Mouse (Mus musculus): ENCODE results near the gene Dlk1. TPM values are rescaled to one million over a fixed set of nuclear protein-coding genes. Genes with fewer than 3 reads are reported as not detected.

Dlk1 gene
- polyA plus RNA-seq, 1 experiment from 2014 or later, result not detected

DNA sequence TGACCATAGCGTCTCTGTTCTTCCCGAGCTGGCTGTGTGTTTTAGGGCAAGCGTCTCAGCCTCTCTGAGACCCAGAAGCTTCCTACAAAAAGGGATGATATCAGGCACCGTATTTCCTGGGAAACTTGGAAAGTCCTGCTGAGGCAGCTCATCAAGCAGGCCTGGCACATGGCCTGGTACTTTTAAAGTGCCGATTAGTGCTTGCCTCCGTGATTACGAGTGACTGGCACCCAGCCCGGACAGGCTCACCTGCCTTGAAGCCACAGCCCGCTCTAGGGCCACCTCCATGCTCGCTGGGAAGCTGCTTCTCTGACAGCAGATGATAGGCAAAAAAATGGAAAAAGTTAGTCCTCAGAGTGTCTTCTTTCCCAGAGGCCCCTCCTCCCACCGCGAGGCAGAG, 32.6 kb upstream of the Dlk1 start:
- DNase-seq (ENCODE audit: low read depth, low spot score) (no peak), ATAC-seq (no peak)
- TF ChIP-seq CTCF (IDR thresholded peaks at IDR 0.05), result no peak
- POLR2A ChIA-PET, result no interaction called here
- in situ Hi-C loops (cut with MboI; ENCODE audit: low pct_unique_long_range_greater_than_20kb), result no loop called here
- no peaks in the 10 kb centered on the region for H3K27me3 ChIP-seq
- CTCF ChIA-PET, result no interaction called here

DNA sequence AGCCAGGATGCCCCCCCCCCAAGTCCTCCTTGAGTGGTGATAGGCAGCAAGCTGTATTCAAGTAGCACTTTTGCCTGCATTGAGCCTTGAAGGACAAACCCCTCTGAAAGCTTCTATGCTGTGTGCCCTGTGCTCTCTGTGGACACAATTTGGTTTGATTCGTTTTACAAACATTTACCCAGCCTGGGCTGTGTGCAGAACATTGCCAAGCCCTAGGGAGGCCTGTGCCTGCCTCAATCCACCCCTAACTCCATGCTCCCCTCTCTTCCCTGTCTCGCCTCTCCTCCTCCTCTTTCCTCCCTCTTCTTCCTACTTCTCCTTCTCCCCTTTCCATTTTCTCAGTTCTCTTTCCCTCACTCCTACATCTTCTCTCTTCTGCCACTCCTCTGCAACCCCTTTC, 29.5 kb upstream of the Dlk1 start:
- POLR2A ChIA-PET, result no interaction called here
- CTCF ChIA-PET, result no interaction called here
- in situ Hi-C loops (cut with MboI; ENCODE audit: low pct_unique_long_range_greater_than_20kb), result no loop called here
- ATAC-seq, result no peak
- H3K27me3 ChIP-seq, result no peaks in the 10 kb centered on the region
- no peak for DNase-seq (ENCODE audit: low read depth, low spot score)
- no peak for TF ChIP-seq CTCF (IDR thresholded peaks at IDR 0.05)

DNA sequence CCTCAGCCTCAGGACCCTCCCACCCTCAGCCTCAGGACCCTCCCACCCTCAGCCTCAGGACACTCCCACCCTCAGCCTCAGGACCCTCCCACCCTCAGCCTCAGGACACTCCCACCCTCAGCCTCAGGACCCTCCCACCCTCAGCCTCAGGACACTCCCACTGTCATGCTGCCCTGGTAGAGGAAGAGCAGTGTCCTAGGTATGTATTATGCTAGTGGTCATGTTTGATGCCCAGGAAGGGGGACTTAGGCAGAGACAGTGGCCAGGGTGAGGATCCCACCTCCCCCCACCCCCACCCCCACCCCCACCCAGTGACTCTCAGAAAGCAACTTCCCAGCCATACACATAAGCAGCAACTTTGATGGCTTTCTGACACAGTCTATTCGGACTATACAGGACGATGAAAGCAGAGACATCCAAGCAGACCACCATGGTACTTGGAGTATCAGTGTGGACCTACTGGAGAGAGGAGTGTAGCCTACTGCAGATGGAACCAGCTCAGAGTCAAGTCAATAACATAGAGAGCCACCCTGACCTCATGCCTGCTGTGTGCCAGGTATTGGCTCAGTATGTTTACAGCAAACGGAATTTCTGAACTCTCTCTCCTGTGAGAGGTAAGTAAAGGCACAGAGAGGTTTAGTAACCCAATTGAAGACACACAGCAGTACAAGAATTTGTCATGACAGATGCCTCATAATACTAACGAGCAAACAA, 28.8 kb upstream of the Dlk1 start:
- CTCF ChIA-PET, result no interaction called here
- no peak for TF ChIP-seq CTCF (IDR thresholded peaks at IDR 0.05)
- POLR2A ChIA-PET, result no interaction called here
- no peaks in the 10 kb centered on the region for H3K27me3 ChIP-seq
- no peak for ATAC-seq
- no peak for DNase-seq (ENCODE audit: low read depth, low spot score)
- in situ Hi-C loops (cut with MboI; ENCODE audit: low pct_unique_long_range_greater_than_20kb), result no loop called here

DNA sequence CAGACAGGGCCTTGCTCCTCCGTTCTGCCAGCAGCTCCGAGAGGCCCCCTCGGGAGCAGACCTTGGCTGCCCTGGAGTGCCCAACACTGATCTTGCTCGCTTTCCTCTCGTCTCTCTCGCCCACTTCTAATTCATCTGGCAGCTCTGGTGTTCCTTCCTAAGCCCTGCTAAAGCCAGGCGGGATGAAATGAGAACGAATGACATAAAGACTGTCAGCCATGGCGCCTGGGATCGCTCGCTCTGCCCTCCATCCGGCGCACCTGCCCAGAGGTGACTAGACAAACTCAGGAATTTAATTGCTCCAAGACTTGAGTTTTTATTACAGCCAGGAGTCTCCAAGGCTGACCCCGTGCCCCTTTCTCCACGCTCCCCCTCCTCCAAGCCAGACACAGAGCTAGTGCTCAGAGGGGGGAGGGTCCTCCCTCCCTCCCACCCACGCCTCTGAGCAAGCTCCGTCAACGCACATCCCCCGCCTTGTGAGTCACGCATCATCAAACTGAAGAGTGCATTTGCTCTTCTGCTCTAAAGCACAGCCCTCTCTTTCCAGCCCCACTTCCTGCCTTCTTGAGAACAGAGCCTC, 27.8 kb upstream of the Dlk1 start:
- ATAC-seq (no peak), DNase-seq (ENCODE audit: low read depth, low spot score) (no peak)
- POLR2A ChIA-PET, result no interaction called here
- H3K27me3 ChIP-seq, result no peaks in the 10 kb centered on the region
- CTCF ChIA-PET, result no interaction called here
- in situ Hi-C loops (cut with MboI; ENCODE audit: low pct_unique_long_range_greater_than_20kb), result no loop called here
- no peak for TF ChIP-seq CTCF (IDR thresholded peaks at IDR 0.05)

DNA sequence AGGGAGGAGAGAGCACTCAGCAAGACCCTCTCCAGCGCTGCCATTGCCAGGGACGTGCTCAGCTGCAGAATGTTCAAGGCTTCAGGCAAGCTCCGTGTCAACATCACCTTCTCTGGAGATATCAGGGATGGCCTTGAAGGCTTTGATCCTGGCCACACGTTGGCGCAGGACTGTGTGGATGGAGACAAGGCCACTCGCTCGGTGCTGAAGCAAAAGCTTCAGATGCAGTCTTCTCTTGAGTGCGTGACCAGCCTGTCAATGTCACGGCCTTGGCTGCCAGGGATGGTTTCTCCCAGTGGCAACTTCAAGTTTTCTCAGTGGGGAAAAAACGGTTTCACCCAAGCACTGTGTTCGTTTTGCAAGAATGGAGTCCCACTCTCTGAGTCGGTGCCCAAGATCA, 26.6 kb upstream of the Dlk1 start:
- ATAC-seq (no peak), DNase-seq (ENCODE audit: low read depth, low spot score) (no peak)
- no peaks in the 10 kb centered on the region for H3K27me3 ChIP-seq
- no peak for TF ChIP-seq CTCF (IDR thresholded peaks at IDR 0.05)
- POLR2A ChIA-PET, result no interaction called here
- in situ Hi-C loops (cut with MboI; ENCODE audit: low pct_unique_long_range_greater_than_20kb), result no loop called here
- CTCF ChIA-PET, result no interaction called here

DNA sequence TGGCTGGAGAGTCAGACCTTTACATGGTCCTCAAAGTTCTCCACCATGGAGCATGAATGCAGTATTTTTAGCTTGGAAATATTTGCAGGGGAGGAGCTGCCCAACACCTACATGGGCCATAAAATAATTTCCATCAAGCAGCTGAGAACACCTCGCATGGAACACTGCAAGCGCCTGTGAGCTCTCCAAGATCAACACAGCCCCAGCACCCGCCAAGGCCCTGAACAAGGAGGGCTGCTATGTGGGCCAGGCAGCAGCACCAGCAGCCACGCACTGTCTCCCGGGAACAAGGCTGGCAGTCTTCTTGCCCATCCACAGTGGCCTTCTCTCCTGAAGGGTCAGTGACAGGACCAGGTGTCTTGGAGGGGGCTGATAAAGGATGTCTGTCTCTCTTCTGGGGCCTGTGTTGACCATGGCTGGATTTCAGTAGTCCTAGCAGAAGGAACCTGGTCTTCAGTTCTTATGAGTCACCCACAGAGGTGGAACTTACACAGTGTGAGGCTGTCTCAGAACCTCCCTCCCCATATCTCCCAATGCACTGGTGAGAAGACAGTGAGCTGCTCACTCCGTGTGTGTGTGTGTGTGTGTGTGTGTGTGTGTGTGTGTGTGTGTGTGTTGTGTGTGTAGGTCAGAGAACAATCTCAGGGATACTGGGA, 20.0 kb upstream of the Dlk1 start:
- TF ChIP-seq CTCF (IDR thresholded peaks at IDR 0.05), result no peak
- no peak for DNase-seq (ENCODE audit: low read depth, low spot score)
- in situ Hi-C loops (cut with MboI; ENCODE audit: low pct_unique_long_range_greater_than_20kb), result loop anchor here (10.0 kb wide), 1 partner anchor 942 kb away; no protein-coding TSS in a partner anchor
- ChIA-PET CTCF (no interaction called here), POLR2A (no interaction called here)
- H3K27me3 ChIP-seq, result no peaks in the 10 kb centered on the region
- no peak for ATAC-seq

DNA sequence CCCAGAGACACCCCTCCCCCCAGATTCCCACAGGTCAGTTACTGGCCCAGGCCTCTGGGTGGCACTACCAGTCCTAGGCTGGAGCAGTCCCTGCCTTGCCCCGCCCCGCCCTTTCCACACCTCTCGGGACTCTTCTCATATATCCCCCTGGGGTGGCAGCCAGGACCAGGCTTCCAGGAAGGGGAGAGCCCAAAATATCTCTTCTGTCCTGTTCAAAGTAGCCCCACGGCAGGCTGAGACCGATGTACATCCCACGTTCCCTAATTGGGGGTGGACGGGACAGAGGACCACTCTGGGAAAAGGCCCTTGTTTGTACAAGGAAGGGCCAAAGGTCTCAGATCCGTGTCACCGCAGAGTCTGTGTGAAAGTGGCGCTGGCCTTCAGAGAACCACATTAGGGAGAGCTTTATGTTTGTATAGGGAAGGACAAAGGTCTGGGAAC, 16.2 kb upstream of the Dlk1 start:
- in situ Hi-C loops (cut with MboI; ENCODE audit: low pct_unique_long_range_greater_than_20kb), result loop anchor here (10.0 kb wide), 1 partner anchor 938 kb away; no protein-coding TSS in a partner anchor
- DNase-seq (ENCODE audit: low read depth, low spot score) (no peak), ATAC-seq (no peak)
- H3K27me3 ChIP-seq, result no peaks in the 10 kb centered on the region
- ChIA-PET POLR2A (no interaction called here), CTCF (interaction anchor here (1.5 kb wide), 1 partner anchor 523 kb away, joined by 3 read pairs; no protein-coding TSS in a partner anchor)
- TF ChIP-seq CTCF (IDR thresholded peaks at IDR 0.05), result no peak

DNA sequence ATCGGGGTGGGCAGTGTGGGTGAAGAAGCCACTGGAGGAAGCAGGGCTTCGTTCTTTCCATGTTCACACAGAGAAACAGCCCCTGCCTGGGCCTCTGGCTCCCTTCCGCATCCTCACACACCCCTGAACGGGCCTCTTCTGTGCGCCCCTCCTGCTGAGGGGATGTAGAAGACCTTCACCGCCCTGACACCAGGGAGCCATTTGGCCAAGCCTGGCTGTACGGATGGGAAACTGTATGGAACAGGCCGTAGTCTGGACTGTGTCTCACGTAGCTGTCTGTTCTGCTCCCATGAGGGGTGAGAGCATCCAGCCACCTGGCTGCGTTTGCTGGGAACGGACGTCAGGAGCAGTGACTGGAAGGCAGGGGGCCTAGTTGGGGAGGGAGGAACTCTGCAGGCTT, 15.8 kb upstream of the Dlk1 start:
- H3K27me3 ChIP-seq, result no peaks in the 10 kb centered on the region
- DNase-seq (ENCODE audit: low read depth, low spot score) (no peak), ATAC-seq (no peak)
- in situ Hi-C loops (cut with MboI; ENCODE audit: low pct_unique_long_range_greater_than_20kb), result loop anchor here (10.0 kb wide), 1 partner anchor 938 kb away; no protein-coding TSS in a partner anchor
- TF ChIP-seq CTCF (IDR thresholded peaks at IDR 0.05), result no peak
- ChIA-PET CTCF (interaction anchor here (1.5 kb wide), 1 partner anchor 522 kb away, joined by 3 read pairs; no protein-coding TSS in a partner anchor), POLR2A (no interaction called here)

DNA sequence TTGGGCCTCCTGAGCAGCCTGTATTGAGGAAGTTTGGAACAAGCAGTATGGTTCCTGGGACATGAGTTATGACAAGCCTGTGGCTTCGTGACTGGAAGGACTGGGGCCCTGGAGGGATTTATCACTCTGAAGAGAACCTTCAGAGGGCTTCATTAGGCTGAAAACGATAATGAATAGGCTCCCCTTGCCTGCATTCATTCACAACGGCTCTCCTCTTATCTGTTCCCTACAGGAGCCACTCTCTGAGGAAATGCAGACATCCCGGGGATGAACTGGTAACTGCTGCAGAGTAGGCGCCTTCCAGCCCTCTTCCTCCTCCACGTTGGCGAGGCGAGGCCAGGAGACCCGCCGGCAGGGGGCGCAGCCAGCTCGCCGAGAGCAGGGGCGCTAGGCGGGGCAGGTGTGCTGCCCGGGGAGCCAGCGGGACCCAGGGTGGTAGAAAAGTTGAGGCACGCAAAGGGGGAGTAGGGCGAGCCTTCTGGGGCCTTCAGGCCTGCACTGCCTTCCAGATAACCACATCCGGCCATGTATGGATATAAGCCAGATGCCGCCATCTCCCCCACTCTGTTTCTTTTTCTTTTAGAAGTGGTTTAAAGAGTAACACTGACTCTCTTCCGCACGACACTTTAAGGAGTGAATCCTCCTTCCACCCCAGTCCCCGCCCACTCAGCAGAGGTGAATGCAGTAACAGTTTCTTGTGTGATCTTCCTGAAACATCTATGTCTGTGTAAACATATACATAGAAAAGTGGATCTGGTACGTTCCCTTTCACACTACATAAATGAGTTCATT, 14.9 kb upstream of the Dlk1 start:
- TF ChIP-seq CTCF (IDR thresholded peaks at IDR 0.05), result no peak
- ChIA-PET CTCF (no interaction called here), POLR2A (interaction anchor here (0.6 kb wide), 1 partner anchor 11 kb away, joined by 4 read pairs; no protein-coding TSS in a partner anchor)
- in situ Hi-C loops (cut with MboI; ENCODE audit: low pct_unique_long_range_greater_than_20kb), result loop anchor here (10.0 kb wide), 1 partner anchor 937 kb away; no protein-coding TSS in a partner anchor
- no peaks in the 10 kb centered on the region for H3K27me3 ChIP-seq
- no peak for ATAC-seq
- no peak for DNase-seq (ENCODE audit: low read depth, low spot score)

DNA sequence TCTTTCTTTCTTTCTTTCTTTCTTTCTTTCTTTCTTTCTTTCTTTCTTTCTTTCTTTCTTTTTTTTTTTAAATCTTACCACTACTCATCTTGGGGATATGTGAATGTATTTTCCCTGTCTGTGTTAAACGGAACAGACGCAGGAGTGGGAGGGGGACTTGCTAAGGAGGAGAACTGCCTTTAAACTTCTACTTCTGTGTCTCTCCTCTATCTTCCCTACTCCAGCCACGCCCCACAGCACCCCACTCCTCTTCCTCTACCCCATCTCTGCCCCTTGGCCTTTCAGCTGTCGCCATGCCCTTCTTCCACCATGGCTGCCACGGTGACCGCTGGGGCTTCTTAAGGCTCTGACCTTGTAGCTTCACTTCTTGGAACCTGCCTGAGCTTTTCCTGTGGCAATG, 14.2 kb upstream of the Dlk1 start:
- no peak for TF ChIP-seq CTCF (IDR thresholded peaks at IDR 0.05)
- POLR2A ChIA-PET, result no interaction called here
- ATAC-seq (no peak), DNase-seq (ENCODE audit: low read depth, low spot score) (no peak)
- CTCF ChIA-PET, result no interaction called here
- H3K27me3 ChIP-seq, result no peaks in the 10 kb centered on the region
- in situ Hi-C loops (cut with MboI; ENCODE audit: low pct_unique_long_range_greater_than_20kb), result loop anchor here (10.0 kb wide), 1 partner anchor 936 kb away; no protein-coding TSS in a partner anchor

Data from Patski (cell line).